Mouse (Mus musculus) cerebellum, adult 2 months (tissue): Measurements from ENCODE around the gene A530016L24Rik. TPM values are rescaled to one million over a fixed set of nuclear protein-coding genes. Genes with fewer than 3 reads are reported as not detected.
A peak's percentile ranks its signal among the peaks of the same experiment; 100 is the strongest.

ENCODE experiments used
- DNase-seq, 2 experiments: peaks; one replicate each; pipeline ENCODE4 v3.0.0; 2021
- H3K27ac ChIP-seq: fragments of 200-500 bp; 2 replicates; pipeline ENCODE4 v1.5.1; 2012; ENCODE audit warnings: low read length, control low read depth, inconsistent platforms; ENCODE audit not compliant: insufficient read depth
- H3K27me3 ChIP-seq: fragments of 200-500 bp; 2 replicates; pipeline ENCODE4 v1.6.1; 2012; ENCODE audit warnings: inconsistent platforms, mild to moderate bottlenecking, low read length, moderate library complexity; ENCODE audit not compliant: control insufficient read depth, insufficient read depth
- H3K4me1 ChIP-seq: fragments of 200-500 bp; 2 replicates; pipeline ENCODE4 v1.6.1; 2011; ENCODE audit warnings: low read length; ENCODE audit not compliant: control insufficient read depth, insufficient read depth
- H3K4me3 ChIP-seq: fragments of 200-500 bp; replicated peaks from 2 replicates; pipeline ENCODE3; 2011; ENCODE audit warnings: mild to moderate bottlenecking, low read depth, low read length, control low read depth; ENCODE audit not compliant: insufficient read depth
- CTCF ChIP-seq: fragments of 200-500 bp; IDR thresholded peaks from 2 replicates; pipeline ENCODE4 v1.5.1; 2011; ENCODE audit warnings: low read depth, mild to moderate bottlenecking, control low read depth, low read length, moderate library complexity, borderline replicate concordance; ENCODE audit not compliant: insufficient read depth
- POLR2A ChIP-seq: fragments of 200-500 bp; IDR thresholded peaks from 2 replicates; pipeline ENCODE4 v1.6.1; 2011; ENCODE audit warnings: low read length, control low read depth, borderline replicate concordance; ENCODE audit not compliant: insufficient read depth
- WGBS: fragments of 180-500 bp; shearing (Covaris S2); methylation state at CpG from one replicate; pipeline ENCODE4 v1.1.7; 2018; 5-methylcytosine and 5-hydroxymethylcytosine counted together
- polyA plus RNA-seq: library from polyadenylated mRNA; depleted of rRNA; stranded (reverse); fragments of >200 nt; gene quantifications from 2 replicates; pipeline ENCODE4 v1.2.3, GENCODE M21; 2012

The A530016L24Rik gene
- polyA plus RNA-seq, 1 experiment, result 0.08 TPM

GRCm38 (mm10) chr12:112537233-112537632 is 48.0 kb downstream of the A530016L24Rik start:
- no peak for DNase-seq
- Histone ChIP-seq H3K27me3 (no peaks in the 10 kb centered on the region), H3K27ac (no peak overlapping the region), H3K4me3 (no peak overlapping the region), H3K4me1 (no peaks in the 10 kb centered on the region)
- TF ChIP-seq CTCF, result no peak
- TF ChIP-seq POLR2A, result no peak
- WGBS, result 66% methylated on average over 6 of the region's 6 CpGs

GRCm38 (mm10) chr12:112538356-112538755 is 49.1 kb downstream of the A530016L24Rik start:
- 84% methylated on average over 9 of the region's 9 CpGs for WGBS
- Histone ChIP-seq H3K4me3 (no peak overlapping the region), H3K27ac (no peak overlapping the region), H3K27me3 (no peaks in the 10 kb centered on the region), H3K4me1 (no peaks in the 10 kb centered on the region)
- DNase-seq, result no peak
- TF ChIP-seq CTCF, result no peak
- no peak for TF ChIP-seq POLR2A

- TF ChIP-seq CTCF (no peak), POLR2A (no peak)
- H3K27ac ChIP-seq, result no peak overlapping the region
- no peaks in the 10 kb centered on the region for H3K27me3 ChIP-seq
- no peaks in the 10 kb centered on the region for H3K4me1 ChIP-seq
- H3K4me3 ChIP-seq, result no peak overlapping the region
- WGBS, result 91% methylated on average over 7 of the region's 7 CpGs
- no peak for DNase-seq
Observed at GRCm38 (mm10) chr12:112539466-112539965, 50.3 kb downstream of the A530016L24Rik start.

GRCm38 (mm10) chr12:112540321-112540720 is 51.1 kb downstream of the A530016L24Rik start:
- DNase-seq, result no peak
- WGBS, result 89% methylated on average over 12 of the region's 12 CpGs
- Histone ChIP-seq H3K4me3 (no peak overlapping the region), H3K27me3 (no peaks in the 10 kb centered on the region), H3K4me1 (no peaks in the 10 kb centered on the region), H3K27ac (no peak overlapping the region)
- TF ChIP-seq POLR2A (no peak), CTCF (no peak)

GRCm38 (mm10) chr12:112541483-112542091 is 52.3 kb downstream of the A530016L24Rik start:
- Histone ChIP-seq H3K4me3 (no peak overlapping the region), H3K27ac (no peak overlapping the region), H3K27me3 (no peaks in the 10 kb centered on the region), H3K4me1 (no peaks in the 10 kb centered on the region)
- WGBS, result 54% methylated on average over 8 of the region's 8 CpGs
- TF ChIP-seq CTCF (no peak), POLR2A (no peak)
- DNase-seq, result no peak

- no peak for DNase-seq
- Histone ChIP-seq H3K4me3 (no peak overlapping the region), H3K27me3 (no peaks in the 10 kb centered on the region), H3K4me1 (no peaks in the 10 kb centered on the region), H3K27ac (no peak overlapping the region)
- 70% methylated on average over 13 of the region's 13 CpGs for WGBS
- TF ChIP-seq POLR2A, result no peak
- TF ChIP-seq CTCF, result no peak
Observed at GRCm38 (mm10) chr12:112542257-112542919, 53.1 kb downstream of the A530016L24Rik start.

GRCm38 (mm10) chr12:112542920-112543300 is 53.7 kb downstream of the A530016L24Rik start:
- Histone ChIP-seq H3K4me1 (no peaks in the 10 kb centered on the region), H3K27me3 (no peaks in the 10 kb centered on the region), H3K4me3 (no peak overlapping the region), H3K27ac (no peak overlapping the region)
- DNase-seq, result peak; percentile 73 to 84
- TF ChIP-seq POLR2A (no peak), CTCF (peak; percentile 93)
- 5% methylated on average over 11 of the region's 11 CpGs for WGBS

- H3K4me1 ChIP-seq, result no peaks in the 10 kb centered on the region
- H3K27me3 ChIP-seq, result no peaks in the 10 kb centered on the region
- TF ChIP-seq POLR2A (no peak), CTCF (no peak)
- 82% methylated on average over 9 of the region's 9 CpGs for WGBS
- no peak for DNase-seq
- H3K4me3 ChIP-seq, result no peak overlapping the region
- H3K27ac ChIP-seq, result no peak overlapping the region
Observed at GRCm38 (mm10) chr12:112543941-112544340, 54.7 kb downstream of the A530016L24Rik start.
